Mouse (Mus musculus): Measurements from ENCODE around the gene Icam2. TPM values are rescaled to one million over a fixed set of nuclear protein-coding genes. Genes with fewer than 3 reads are reported as not detected.

The Icam2 gene
- polyA plus RNA-seq, 2 experiments = 12.1 to 13.0 TPM

DNA sequence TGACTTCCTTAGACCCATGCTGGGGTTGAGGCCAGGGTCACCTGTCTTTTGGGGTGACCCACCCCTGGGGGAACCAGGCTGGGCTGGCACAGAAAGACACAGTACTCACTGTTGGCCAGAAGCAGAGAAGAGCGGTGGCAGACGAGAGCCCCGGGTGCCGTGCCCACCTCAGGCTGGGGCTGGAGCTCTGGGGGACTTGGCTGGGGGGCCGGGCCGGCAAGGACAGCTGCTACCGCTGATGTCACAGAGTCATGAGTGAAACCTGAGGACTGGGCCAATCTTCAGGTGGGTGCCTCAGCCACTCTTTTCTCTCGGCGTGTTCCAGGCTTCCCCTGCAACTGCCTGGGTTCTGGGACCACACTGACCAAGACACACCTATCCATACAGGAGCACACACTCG lies 22.5 kb downstream of the Icam2 start, which contains the start of gene Prr29:
TSS of gene Prr29 (plus strand) at position 107 of the 400 bp plus-strand sequence.
- H3K4me1 ChIP-seq (replicated peaks; ENCODE audit: control insufficient read depth in 2 of 2, insufficient read depth in 2 of 2, low read length in 1 of 2) = no peaks in the 10 kb centered on the region
- no peak within 1 kb of the TSS for H3K27ac ChIP-seq
- H3K4me2 ChIP-seq (ENCODE audit: low read depth) = no peak within 1 kb of the TSS
- ATAC-seq (ENCODE audit: insufficient read depth) (no peak), DNase-seq (ENCODE audit: low read depth in 3 of 3, low spot score in 3 of 3) (no peak)
- no peaks in the 10 kb centered on the region for H3K9me3 ChIP-seq (ENCODE audit: control insufficient read depth, low read length)
- WGBS (ENCODE audit: insufficient replicate concordance) = 56% methylated on average over 10 of the region's 10 CpGs
- H3K36me3 ChIP-seq (replicated peaks; ENCODE audit: control insufficient read depth, insufficient read depth, low read depth) = no peaks in the 10 kb centered on the region
- H3K4me3 ChIP-seq (ENCODE audit: insufficient read depth in 1 of 2, low read depth in 2 of 2, low read length in 2 of 2) = no peak within 1 kb of the TSS
- H3K9ac ChIP-seq (replicated peaks) = no peak within 1 kb of the TSS
- TF ChIP-seq CTCF (IDR thresholded peaks at IDR 0.05; ENCODE audit: low read depth) (no peak), EP300 (IDR thresholded peaks at IDR 0.05; ENCODE audit: low read depth) (no peak)
- H3K27me3 ChIP-seq (ENCODE audit: control insufficient read depth, insufficient read depth, low read length) = no peaks in the 10 kb centered on the region

DNA sequence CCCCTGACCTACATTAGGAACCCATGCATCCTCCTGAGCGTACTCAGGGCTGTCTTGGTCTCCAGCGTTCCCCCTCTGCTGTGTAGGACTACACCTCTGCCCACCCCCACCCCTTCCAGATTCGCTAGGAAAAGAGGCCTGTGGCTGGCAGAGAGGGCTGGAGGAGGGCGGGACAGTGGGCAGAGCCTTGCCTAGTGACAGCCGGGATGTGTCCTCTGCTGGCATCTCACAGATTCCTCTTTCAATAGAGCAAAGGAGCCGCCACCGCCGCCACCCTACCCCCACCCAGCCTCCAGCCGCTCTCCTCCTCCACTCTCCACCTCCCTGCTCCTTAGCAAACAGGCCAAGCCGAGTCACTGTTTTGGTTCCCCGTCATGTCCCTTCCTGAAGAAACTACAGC lies 23.2 kb downstream of the Icam2 start:
- no peaks in the 10 kb centered on the region for H3K36me3 ChIP-seq (replicated peaks; ENCODE audit: control insufficient read depth, insufficient read depth, low read depth)
- H3K9me3 ChIP-seq (ENCODE audit: control insufficient read depth, low read length) = no peaks in the 10 kb centered on the region
- no peaks in the 10 kb centered on the region for H3K4me1 ChIP-seq (replicated peaks; ENCODE audit: control insufficient read depth in 2 of 2, insufficient read depth in 2 of 2, low read length in 1 of 2)
- WGBS (ENCODE audit: insufficient replicate concordance) = 18% methylated on average over 11 of the region's 11 CpGs
- ATAC-seq (ENCODE audit: insufficient read depth) (no peak), DNase-seq (ENCODE audit: low read depth in 3 of 3, low spot score in 3 of 3) (no peak)
- H3K9ac ChIP-seq (replicated peaks) = no peak overlapping the region
- H3K27me3 ChIP-seq (ENCODE audit: control insufficient read depth, insufficient read depth, low read length) = no peaks in the 10 kb centered on the region
- TF ChIP-seq CTCF (IDR thresholded peaks at IDR 0.05; ENCODE audit: low read depth) = no peak
- TF ChIP-seq EP300 (IDR thresholded peaks at IDR 0.05; ENCODE audit: low read depth) = no peak
- H3K4me3 ChIP-seq (ENCODE audit: insufficient read depth in 1 of 2, low read depth in 2 of 2, low read length in 2 of 2) = no peak overlapping the region
- H3K27ac ChIP-seq = no peak overlapping the region
- no peak overlapping the region for H3K4me2 ChIP-seq (ENCODE audit: low read depth)

DNA sequence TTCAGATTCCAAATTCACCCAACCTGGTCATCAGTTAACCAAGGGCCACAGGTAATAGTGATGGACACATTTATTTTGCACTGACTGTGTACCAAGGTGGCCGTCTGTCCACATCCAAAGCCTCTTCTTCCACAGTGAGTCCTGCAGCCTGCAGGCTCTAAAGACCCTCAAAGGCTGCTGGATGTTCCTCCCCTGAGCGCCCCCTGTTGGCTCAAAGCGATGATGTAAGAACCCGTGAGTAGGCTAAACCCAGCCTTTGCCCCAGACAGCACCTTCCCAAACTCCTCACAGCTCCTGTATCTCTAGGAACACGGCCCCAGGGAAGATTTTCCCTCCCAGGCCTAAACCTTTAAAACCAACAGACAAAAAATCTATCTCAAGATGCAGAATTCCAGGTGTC lies 28.5 kb downstream of the Icam2 start:
- TF ChIP-seq EP300 (IDR thresholded peaks at IDR 0.05; ENCODE audit: low read depth) = no peak
- peak; percentile 65 for TF ChIP-seq CTCF (IDR thresholded peaks at IDR 0.05; ENCODE audit: low read depth)
- ATAC-seq (ENCODE audit: insufficient read depth) = no peak
- Histone ChIP-seq H3K9me3 (ENCODE audit: control insufficient read depth, low read length) (no peaks in the 10 kb centered on the region), H3K9ac (replicated peaks) (no peak overlapping the region), H3K4me1 (replicated peaks; ENCODE audit: control insufficient read depth in 2 of 2, insufficient read depth in 2 of 2, low read length in 1 of 2) (peaks cover 0 to 6% of the 10 kb centered on the region in 2 experiments; a peak in 2 of 4 replicates), H3K4me2 (ENCODE audit: low read depth) (no peak overlapping the region), H3K27ac (no peak overlapping the region), H3K27me3 (ENCODE audit: control insufficient read depth, insufficient read depth, low read length) (no peaks in the 10 kb centered on the region), H3K36me3 (replicated peaks; ENCODE audit: control insufficient read depth, insufficient read depth, low read depth) (no peaks in the 10 kb centered on the region), H3K4me3 (ENCODE audit: insufficient read depth in 1 of 2, low read depth in 2 of 2, low read length in 2 of 2) (no peak overlapping the region)
- 9% methylated on average over 5 of the region's 5 CpGs for WGBS (ENCODE audit: insufficient replicate concordance)
- no peak for DNase-seq (ENCODE audit: low read depth in 3 of 3, low spot score in 3 of 3)

DNA sequence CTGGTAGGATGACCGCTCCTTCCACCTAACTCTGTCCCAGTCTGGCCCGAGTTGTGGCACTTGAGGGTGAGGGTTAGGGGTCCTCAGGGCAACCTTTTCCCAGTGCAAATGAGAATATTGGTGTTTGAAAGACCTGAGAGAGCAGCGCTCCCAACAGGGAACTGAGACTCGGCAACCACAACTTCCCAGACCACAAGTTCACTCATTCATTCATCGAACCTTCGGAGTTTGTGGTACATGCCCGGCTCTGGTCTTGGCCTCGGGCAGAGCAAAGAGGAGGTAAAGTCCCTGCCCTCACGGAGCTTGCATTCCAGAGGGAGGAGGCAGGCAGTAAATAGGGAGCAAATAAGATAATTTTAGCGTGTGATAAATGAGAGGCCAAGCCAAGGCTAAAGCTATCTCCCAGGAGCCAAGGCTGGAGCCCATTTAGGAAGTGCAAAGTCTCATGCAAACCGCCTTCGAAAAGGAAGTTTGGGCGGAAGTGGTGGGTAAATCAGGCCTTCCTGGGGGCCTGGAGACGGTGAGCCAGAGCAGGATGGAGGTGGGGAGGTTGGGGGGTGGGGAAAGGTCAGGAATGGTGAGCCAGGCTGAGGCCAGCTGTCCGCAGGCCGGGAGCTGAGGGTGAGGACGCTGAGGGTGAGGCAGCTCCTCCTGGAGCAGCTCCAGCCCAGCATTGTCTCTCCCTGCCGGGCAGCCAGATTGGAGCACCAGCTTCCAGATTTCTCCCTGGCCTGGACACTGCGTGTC lies 32.3 kb downstream of the Icam2 start:
- no peaks in the 10 kb centered on the region for H3K9me3 ChIP-seq (ENCODE audit: control insufficient read depth, low read length)
- no peak overlapping the region for H3K4me2 ChIP-seq (ENCODE audit: low read depth)
- ATAC-seq (ENCODE audit: insufficient read depth) = peak; percentile 13; the same call in 1 of the 2 replicates
- WGBS (ENCODE audit: insufficient replicate concordance) = 20% methylated on average over 19 of the region's 19 CpGs
- H3K36me3 ChIP-seq (replicated peaks; ENCODE audit: control insufficient read depth, insufficient read depth, low read depth) = no peaks in the 10 kb centered on the region
- no peak overlapping the region for H3K27ac ChIP-seq
- no peak overlapping the region for H3K9ac ChIP-seq (replicated peaks)
- peaks cover 0 to 6% of the 10 kb centered on the region in 2 experiments; a peak in 2 of 4 replicates for H3K4me1 ChIP-seq (replicated peaks; ENCODE audit: control insufficient read depth in 2 of 2, insufficient read depth in 2 of 2, low read length in 1 of 2)
- TF ChIP-seq EP300 (IDR thresholded peaks at IDR 0.05; ENCODE audit: low read depth) = no peak
- no peak for TF ChIP-seq CTCF (IDR thresholded peaks at IDR 0.05; ENCODE audit: low read depth)
- no peak overlapping the region for H3K4me3 ChIP-seq (ENCODE audit: insufficient read depth in 1 of 2, low read depth in 2 of 2, low read length in 2 of 2)
- no peaks in the 10 kb centered on the region for H3K27me3 ChIP-seq (ENCODE audit: control insufficient read depth, insufficient read depth, low read length)
- DNase-seq (ENCODE audit: low read depth in 3 of 3, low spot score in 3 of 3) = no peak

DNA sequence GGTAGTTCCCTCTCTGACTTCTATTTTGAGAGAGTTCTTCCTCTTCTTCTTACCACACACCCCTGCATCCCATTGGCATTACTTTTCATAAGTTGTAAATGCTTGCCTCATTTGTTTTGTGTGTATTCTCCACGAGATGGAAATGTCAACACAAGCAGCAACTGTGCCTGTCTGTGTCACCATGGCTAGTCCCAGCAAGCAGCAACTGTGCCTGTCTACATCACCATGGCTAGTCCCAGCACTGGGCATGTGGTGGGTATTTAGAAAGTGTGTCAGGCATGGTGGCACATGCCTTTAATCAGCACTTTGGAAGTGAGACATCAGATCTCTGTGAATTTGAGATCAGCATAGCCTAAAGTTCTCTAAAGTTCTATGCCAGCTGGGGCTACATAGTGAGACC lies 33.7 kb downstream of the Icam2 start:
- TF ChIP-seq EP300 (IDR thresholded peaks at IDR 0.05; ENCODE audit: low read depth) = no peak
- TF ChIP-seq CTCF (IDR thresholded peaks at IDR 0.05; ENCODE audit: low read depth) = no peak
- Histone ChIP-seq H3K4me1 (replicated peaks; ENCODE audit: control insufficient read depth in 2 of 2, insufficient read depth in 2 of 2, low read length in 1 of 2) (peaks cover 0 to 6% of the 10 kb centered on the region in 2 experiments; a peak in 2 of 4 replicates), H3K9me3 (ENCODE audit: control insufficient read depth, low read length) (no peaks in the 10 kb centered on the region), H3K4me3 (ENCODE audit: insufficient read depth in 1 of 2, low read depth in 2 of 2, low read length in 2 of 2) (no peak overlapping the region), H3K36me3 (replicated peaks; ENCODE audit: control insufficient read depth, insufficient read depth, low read depth) (no peaks in the 10 kb centered on the region), H3K27ac (no peak overlapping the region), H3K27me3 (ENCODE audit: control insufficient read depth, insufficient read depth, low read length) (no peaks in the 10 kb centered on the region), H3K4me2 (ENCODE audit: low read depth) (no peak overlapping the region), H3K9ac (replicated peaks) (no peak overlapping the region)
- DNase-seq (ENCODE audit: low read depth in 3 of 3, low spot score in 3 of 3) (no peak), ATAC-seq (ENCODE audit: insufficient read depth) (no peak)
- WGBS (ENCODE audit: insufficient replicate concordance) = 23% methylated on average over 1 of the region's 1 CpGs
